Mouse (Mus musculus): Measurements from ENCODE around the gene Apmap.

DNA sequence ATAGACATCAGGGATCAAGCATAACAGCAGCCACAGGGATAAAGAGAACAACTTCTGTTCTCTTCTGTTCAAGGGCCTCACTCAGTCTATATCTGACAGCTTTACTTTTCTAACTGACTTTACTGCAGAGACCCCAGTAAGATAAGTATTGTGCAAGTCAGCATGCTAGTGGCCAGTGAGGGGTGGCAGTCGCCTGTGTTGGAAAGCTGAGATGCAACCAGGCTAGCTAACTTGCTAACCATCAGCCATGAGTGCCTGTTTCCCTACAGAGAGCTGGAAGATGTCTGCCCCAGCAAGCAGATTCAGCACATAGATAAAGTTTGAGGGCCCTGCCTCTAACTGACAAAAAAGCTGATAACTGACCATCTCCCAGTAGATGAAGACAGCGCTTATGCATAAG, 37.6 kb downstream of the Apmap start:
- TF ChIP-seq CTCF (conservative IDR thresholded peaks at IDR 0.05; ENCODE audit: low read length) (no peak), POU5F1 (IDR thresholded peaks at IDR 0.05; ENCODE audit: borderline replicate concordance, low read length) (no peak), NANOG (IDR thresholded peaks at IDR 0.05; ENCODE audit: borderline replicate concordance, low read length) (no peak)
